Mouse (Mus musculus): ENCODE data around the gene Itpkc. TPM values are rescaled to one million over a fixed set of nuclear protein-coding genes. Genes with fewer than 3 reads are reported as not detected.
A peak's percentile ranks its signal among the peaks of the same experiment; 100 is the strongest.

Itpkc gene
- total RNA-seq, 2 experiments from 2014 or later, result 9.6 to 10.5 TPM

GRCm38 (mm10) chr7:27237527-27237926 is 9.1 kb upstream of the Itpkc start:
- DNase-seq, result no peak

DNA sequence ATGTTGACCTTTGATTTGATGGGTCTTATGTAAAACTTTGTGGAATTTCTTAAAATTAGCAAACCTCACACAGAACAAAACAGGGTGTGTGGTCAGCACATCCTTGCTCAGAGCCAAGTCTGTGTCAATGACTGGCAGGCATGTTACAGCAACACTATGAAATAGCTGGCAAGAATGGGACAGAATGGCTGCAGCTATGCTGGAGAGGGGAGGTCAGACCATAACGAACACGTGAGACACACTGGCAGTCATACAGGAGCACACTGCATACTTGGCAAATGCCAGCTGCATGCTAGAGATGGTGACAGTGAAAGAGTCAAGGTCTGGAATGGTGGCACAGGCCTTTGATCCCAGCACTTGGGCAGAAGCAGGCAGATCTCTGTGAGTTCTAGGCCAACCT is 7.3 kb upstream of the Itpkc start:
- DNase-seq, result peak; percentile 54

DNA sequence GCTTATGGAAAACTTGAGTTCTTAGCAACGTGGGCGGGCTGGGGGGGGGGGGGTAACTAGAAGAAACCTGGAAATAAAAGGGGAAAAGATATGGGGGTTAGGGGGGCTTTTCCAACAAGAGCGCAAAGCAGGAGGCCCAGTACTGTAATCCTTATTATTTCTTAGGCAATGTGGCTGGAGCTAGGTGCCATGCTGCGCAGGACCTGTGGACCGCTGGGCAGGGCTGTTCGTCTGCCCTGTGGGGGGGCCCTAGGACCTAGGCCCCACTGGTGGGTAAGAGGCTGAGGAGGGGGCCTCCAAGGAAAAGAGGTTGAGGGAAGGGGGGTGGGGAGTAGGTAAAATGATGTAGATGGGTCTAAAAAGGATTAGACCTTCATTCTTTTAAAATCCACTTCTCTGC is 4.8 kb upstream of the Itpkc start:
- DNase-seq, result no peak

- DNase-seq, result peak; percentile 94
Observed at GRCm38 (mm10) chr7:27232781-27233281, 4.4 kb upstream of the Itpkc start, which contains the start of gene Coq8b. Gene Coq8b (plus strand): TSS chr7:27233023.

DNA sequence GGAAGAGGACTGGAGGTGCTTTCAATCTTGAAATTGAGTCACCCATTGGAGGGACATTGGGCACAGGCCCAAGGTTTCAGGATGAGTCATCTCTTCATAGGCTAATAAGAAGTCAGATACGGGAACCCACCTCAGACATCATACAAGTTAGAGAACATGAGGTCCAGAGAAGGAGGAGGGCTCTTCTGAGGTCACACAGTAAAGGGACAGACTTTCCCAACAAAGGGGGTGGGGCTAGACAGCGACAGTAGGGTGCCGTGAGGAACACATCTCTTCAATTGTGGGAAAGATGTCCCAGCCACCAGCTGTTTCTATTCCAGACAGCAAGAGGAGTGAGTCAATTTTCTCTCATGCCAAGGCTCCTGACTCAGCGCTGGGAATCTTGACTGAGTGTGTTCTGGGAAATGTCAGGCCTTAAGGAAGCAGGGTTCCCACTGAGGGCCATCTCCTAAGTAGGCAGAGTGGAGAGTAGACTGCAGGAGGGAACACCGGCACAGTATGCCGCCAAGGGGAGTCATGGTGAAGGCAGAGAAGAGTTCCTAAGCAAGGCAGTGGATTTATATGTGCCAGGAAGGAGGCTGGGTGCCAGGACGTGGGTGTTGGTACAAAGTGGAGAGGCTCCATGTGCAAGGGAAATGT is 3.4 kb upstream of the Itpkc start:
- peak; percentile 82 for DNase-seq

DNA sequence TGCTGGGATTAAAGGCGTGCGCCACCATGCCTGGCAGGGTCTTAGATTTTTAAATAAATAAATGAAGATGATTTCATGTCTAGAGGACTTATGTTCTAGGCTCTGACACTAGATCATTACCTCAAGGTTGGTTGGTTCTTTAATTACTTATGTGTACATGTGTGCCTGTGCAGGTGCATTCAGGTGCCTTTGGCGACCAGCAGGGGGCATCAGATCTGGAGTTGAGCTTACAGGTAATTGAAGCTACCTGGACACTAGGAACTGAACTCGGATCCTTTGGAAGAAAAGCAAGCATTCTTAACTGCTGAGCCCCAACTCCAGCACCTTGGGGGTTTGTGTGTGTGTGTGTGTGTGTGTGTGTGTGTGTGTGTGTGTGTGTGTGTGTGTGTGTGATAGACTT is 2.3 kb upstream of the Itpkc start:
- no peak for DNase-seq

DNA sequence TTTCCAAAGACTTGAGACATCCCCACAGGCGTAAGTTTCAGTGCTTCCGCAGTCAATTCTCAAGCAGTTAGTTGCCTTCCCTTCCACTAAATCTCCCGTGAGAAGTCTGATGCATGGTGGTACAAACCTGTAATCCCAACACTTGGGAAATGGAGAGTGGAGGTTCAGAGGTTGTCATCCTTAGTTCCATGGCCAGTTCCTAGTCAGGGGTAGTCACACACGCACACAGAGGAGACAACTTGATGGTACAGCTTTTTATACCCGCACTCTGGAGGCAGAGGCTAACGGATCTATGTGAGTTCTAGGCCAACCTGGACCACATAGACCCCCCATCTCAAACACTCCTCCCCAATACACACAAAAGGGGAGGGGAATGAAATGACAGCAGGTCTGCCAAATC is 404 bp upstream of the Itpkc start:
- no peak for DNase-seq

DNA sequence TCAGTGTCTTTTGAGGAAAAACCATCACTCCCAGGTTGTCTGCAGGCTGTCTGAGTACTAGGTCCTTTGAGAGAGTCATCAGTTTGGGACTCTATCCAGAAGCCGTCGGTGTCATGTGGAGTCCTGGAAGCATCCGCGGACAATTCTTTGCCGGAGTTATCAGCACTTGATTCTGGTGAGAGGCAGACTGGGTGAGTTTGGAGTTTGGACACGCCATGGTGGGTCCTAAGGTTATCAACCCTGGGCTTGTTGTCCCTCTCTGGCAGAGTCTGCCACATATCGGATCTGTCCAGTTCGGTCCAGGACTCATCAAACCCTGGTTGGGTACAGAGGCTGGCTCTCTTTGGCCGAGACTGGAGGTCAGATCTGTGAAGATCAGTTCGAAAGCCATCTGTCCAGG is 785 bp downstream of the Itpkc start:
- DNase-seq, result no peak

GRCm38 (mm10) chr7:27227276-27227675 is 1.2 kb downstream of the Itpkc start:
- DNase-seq, result no peak

- peak; percentile 61 for DNase-seq
Observed at GRCm38 (mm10) chr7:27224877-27225575, 3.4 kb downstream of the Itpkc start.

- DNase-seq, result no peak
Observed at GRCm38 (mm10) chr7:27222538-27222937, 5.9 kb downstream of the Itpkc start.

DNA sequence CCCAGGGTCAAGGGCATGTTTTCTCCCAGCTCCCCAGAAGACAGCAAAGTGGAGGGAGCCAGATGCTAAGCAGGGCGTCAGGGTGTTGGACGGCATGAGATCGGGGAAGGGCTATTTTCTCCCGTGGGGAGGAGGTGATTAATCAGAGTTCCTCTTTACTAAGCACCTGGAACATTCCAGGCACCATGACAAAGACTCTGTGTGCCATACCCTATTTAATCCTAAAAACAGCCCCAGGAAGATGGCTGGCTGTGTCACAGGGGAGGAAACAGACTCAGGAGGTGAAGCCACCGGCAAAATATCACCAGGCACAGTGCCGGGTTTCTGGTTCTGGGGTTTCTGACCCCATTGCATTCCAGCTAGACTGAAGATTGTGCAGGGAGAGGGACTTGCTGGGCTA is 6.5 kb downstream of the Itpkc start:
- DNase-seq, result no peak

- no peak for DNase-seq
Observed at GRCm38 (mm10) chr7:27219937-27220336, 8.5 kb downstream of the Itpkc start.

DNA sequence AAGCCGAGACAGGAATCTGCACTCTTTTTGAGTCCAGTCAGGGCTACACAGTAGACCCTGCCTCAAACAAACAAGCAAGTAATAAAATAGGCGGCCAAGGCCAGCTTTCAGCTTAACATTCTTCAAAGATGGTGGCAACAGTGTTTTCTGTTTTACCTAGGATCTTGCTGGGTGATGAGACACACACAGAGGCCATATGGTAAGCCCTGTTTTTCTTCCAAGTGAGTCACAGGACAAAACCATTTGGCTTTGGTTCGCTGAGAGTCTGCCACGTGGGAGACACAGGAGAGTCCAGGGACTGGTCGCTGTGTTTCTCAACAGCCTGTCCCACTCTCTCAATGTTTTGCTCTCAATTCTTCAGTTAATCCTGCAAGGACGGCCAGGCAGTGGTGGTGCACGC is 9.9 kb downstream of the Itpkc start:
- DNase-seq, result peak; percentile 34

DNA sequence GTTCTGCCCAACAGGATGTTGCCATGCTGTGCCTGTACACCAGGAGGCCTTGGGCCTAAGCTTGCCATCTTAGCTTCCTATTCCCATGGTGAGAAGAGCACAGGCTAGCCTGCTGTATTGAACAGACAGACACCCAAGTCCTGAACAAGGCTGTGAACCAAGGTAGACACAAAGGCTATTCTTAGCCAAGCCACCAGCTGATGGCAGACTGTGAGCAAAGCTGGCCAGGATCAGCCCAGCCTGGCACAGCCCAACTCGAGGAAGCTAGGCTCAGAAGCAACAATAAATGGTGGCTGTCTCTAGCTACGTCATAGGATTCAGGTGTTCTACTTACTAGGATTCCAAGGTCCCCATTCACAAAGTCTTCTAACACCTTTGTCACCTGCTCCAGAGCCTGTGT is 15.8 kb downstream of the Itpkc start:
- no peak for DNase-seq

GRCm38 (mm10) chr7:27203730-27204449 is 24.6 kb downstream of the Itpkc start:
- no peak for DNase-seq

- no peak for DNase-seq
Observed at GRCm38 (mm10) chr7:27198779-27199178, 29.7 kb downstream of the Itpkc start.

GRCm38 (mm10) chr7:27198355-27198754 is 30.1 kb downstream of the Itpkc start:
- no peak for DNase-seq

DNA sequence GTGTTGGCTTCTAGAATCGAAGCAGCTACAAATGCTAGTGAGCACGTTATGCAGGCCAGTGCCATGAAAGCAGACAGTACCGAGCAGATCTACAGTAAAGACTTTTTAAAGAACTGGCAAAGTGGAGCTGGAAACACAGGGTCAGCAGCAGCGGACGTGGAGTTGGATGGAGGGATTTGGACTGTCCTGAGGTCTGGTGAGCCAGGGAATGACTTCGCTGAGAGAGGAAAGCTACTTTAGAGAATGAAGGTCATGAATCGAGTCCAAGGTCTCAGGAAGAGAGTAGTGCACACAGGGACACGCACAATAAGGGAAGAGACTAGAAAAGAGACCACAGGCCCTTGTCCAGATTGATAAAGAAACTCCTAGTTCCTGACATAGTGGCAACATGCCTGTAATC is 30.8 kb downstream of the Itpkc start:
- peak; percentile 38 for DNase-seq

GRCm38 (mm10) chr7:27197136-27197535 is 31.3 kb downstream of the Itpkc start:
- DNase-seq, result no peak

- DNase-seq, result peak; percentile 95
Observed at GRCm38 (mm10) chr7:27195681-27196611, 32.5 kb downstream of the Itpkc start, which contains the start of the genes BC024978 and Snrpa. Gene BC024978 (plus strand): TSS chr7:27195781. Gene Snrpa (minus strand): TSS chr7:27196271.

DNA sequence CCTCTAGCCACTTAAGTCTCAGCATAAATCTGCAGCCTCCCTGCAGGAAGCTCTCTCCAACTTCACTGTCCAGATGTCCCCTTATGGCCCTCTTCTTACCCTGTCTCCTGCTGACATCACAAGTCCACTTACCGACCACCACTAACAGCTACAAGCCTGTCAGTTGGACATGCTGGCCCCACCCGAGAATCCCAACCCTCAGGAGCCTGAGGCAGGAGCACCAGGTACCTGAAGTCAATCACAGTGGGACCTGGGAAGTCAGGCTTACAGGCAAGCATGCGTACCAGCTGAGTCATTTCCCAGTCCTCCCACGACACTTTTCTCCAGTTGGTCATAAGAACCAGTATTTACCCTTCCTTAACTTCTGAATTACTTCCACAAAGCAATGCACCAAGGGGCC is 34.7 kb downstream of the Itpkc start:
- DNase-seq, result no peak

All from adrenal gland, postnatal 10 days (tissue).